Mouse (Mus musculus) ES-E14 (cell line): ENCODE measurements at regions not wholly inside any gene's neighbourhood (a gene's known extent, or its start where the extent isn't known, plus 50 kb on each side); places are given as distances from the start of the nearest gene placed in this dataset.

Experiments
- CHD2 ChIP-seq: IDR thresholded peaks from 2 replicates; pipeline ENCODE4 v1.6.1; 2014; ENCODE audit warnings: mild to moderate bottlenecking, low read depth, low read length, inconsistent platforms
- MAFK ChIP-seq: IDR thresholded peaks from 2 replicates; pipeline ENCODE4 v1.6.1; 2014; ENCODE audit warnings: mild to moderate bottlenecking, low read depth, low read length, inconsistent platforms; ENCODE audit not compliant: insufficient read depth

DNA sequence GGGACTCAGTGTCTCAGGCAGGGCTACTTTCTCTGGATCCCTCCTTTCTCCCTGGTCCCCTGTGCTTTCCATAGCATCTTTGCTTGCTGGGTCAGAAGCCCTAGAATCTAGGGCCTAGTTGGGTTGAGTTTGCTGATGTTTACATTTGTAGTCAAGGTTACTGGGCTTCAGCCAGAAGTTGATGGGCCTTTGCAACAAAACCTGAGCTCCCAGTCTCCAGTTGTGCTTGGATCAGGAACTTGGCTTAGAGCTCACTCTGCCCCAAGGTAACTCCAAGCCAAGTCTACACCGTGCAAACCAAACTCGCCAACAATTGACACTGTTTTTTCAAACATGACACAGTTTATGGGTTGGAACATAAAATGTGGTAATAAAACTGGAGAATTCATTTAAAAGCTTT, 238.2 kb downstream of the Ankrd50 start:
- TF ChIP-seq CHD2 (no peak), MAFK (no peak)
